Mouse (Mus musculus) forelimb bud, embryonic 11.5 days (tissue): Measurements from ENCODE around the gene Cdh24.

Experiments
- DNase-seq: peaks from one replicate; pipeline ENCODE4 v3.0.0-alpha.2; 2012; ENCODE audit warnings: low read depth, low spot score

Gene Cdh24

GRCm38 (mm10) chr14:54641305-54641969, at the start of gene Cdh24:
Cdh24 (minus strand) TSS chr14:54641364.
- peak; percentile 91 for DNase-seq

- no peak for DNase-seq
These were observed 46.1 kb upstream of the Cdh24 start for GRCm38 (mm10) chr14:54687251-54687650.

GRCm38 (mm10) chr14:54686522-54687143, 45.5 kb upstream of the Cdh24 start, which contains the start of gene Acin1:
Acin1 (minus strand) TSS chr14:54686931.
- peak; percentile 100 for DNase-seq

- DNase-seq, result peak; percentile 90
These were observed 44.9 kb upstream of the Cdh24 start, which contains the start of gene 1700123O20Rik for GRCm38 (mm10) chr14:54686063-54686521. 1700123O20Rik (plus strand) TSS chr14:54686216.

- no peak for DNase-seq
These were observed 44.3 kb upstream of the Cdh24 start for GRCm38 (mm10) chr14:54685471-54685870.

- DNase-seq, result no peak
These were observed 41.2 kb upstream of the Cdh24 start for GRCm38 (mm10) chr14:54682396-54682795.

- DNase-seq, result no peak
These were observed 37.6 kb upstream of the Cdh24 start for GRCm38 (mm10) chr14:54678657-54679304.

GRCm38 (mm10) chr14:54676290-54676689, 35.1 kb upstream of the Cdh24 start:
- no peak for DNase-seq

- DNase-seq, result no peak
These were observed 33.2 kb upstream of the Cdh24 start for GRCm38 (mm10) chr14:54674317-54674716.

- DNase-seq, result no peak
These were observed 28.2 kb upstream of the Cdh24 start for GRCm38 (mm10) chr14:54669381-54669780.

GRCm38 (mm10) chr14:54664477-54665222, 23.5 kb upstream of the Cdh24 start:
- DNase-seq, result no peak

GRCm38 (mm10) chr14:54660009-54660408, 18.8 kb upstream of the Cdh24 start:
- DNase-seq, result peak; percentile 65

- DNase-seq, result peak; percentile 87
These were observed 12.3 kb upstream of the Cdh24 start for GRCm38 (mm10) chr14:54653496-54653895.

- no peak for DNase-seq
These were observed 11.6 kb upstream of the Cdh24 start for GRCm38 (mm10) chr14:54652787-54653186.

- no peak for DNase-seq
These were observed 10.4 kb upstream of the Cdh24 start for GRCm38 (mm10) chr14:54651556-54651955.

- DNase-seq, result peak; percentile 95
These were observed 9.7 kb upstream of the Cdh24 start for GRCm38 (mm10) chr14:54650621-54651454.

GRCm38 (mm10) chr14:54647900-54648299, 6.7 kb upstream of the Cdh24 start:
- DNase-seq, result no peak

- DNase-seq, result no peak
These were observed 5.9 kb upstream of the Cdh24 start for GRCm38 (mm10) chr14:54646898-54647636.

- DNase-seq, result no peak
These were observed 5.3 kb upstream of the Cdh24 start for GRCm38 (mm10) chr14:54646455-54646854.

GRCm38 (mm10) chr14:54644294-54644693, 3.1 kb upstream of the Cdh24 start:
- DNase-seq, result no peak
